Mouse (Mus musculus): Measurements from ENCODE around the gene Tmem235.

GRCm38 (mm10) chr11:117852875-117853274, 7.7 kb upstream of the Tmem235 start:
- no peak for TF ChIP-seq CTCF (IDR thresholded peaks at IDR 0.05; ENCODE audit: control insufficient read depth, insufficient read depth, low read length)
- no peak for TF ChIP-seq POLR2A (IDR thresholded peaks at IDR 0.05; ENCODE audit: borderline replicate concordance, control insufficient read depth, low read depth, low read length)
